Mouse (Mus musculus) olfactory bulb, adult 2 months (tissue): ENCODE results near the gene Svop. TPM values are rescaled to one million over a fixed set of nuclear protein-coding genes. Genes with fewer than 3 reads are reported as not detected.

Source experiments
- H3K27ac ChIP-seq: fragments of 200-500 bp; 2 replicates; pipeline ENCODE4 v1.5.1; 2012; ENCODE audit warnings: low read depth, low read length; ENCODE audit not compliant: insufficient read depth
- H3K4me1 ChIP-seq: fragments of 200-500 bp; 2 replicates; pipeline ENCODE4 v1.6.1; 2012; ENCODE audit warnings: low read length; ENCODE audit not compliant: control insufficient read depth, insufficient read depth
- H3K4me3 ChIP-seq: fragments of 200-500 bp; 2 replicates; pipeline ENCODE4 v1.5.1; 2012; ENCODE audit warnings: mild to moderate bottlenecking, low read depth, low read length, moderate library complexity; ENCODE audit not compliant: insufficient read depth
- CTCF ChIP-seq: fragments of 200-500 bp; IDR thresholded peaks from 2 replicates; pipeline ENCODE4 v1.5.1; 2012; ENCODE audit warnings: low read depth, mild to moderate bottlenecking, low read length, moderate library complexity; ENCODE audit not compliant: insufficient read depth
- POLR2A ChIP-seq: fragments of 200-500 bp; IDR thresholded peaks from 2 replicates; pipeline ENCODE4 v1.6.1; 2012; ENCODE audit warnings: mild to moderate bottlenecking, low read depth, low read length, moderate library complexity; ENCODE audit not compliant: insufficient read depth
- WGBS: fragments of 180-500 bp; shearing (Covaris S2); methylation state at CpG from one replicate; pipeline ENCODE4 v1.1.7; 2018; 5-methylcytosine and 5-hydroxymethylcytosine counted together
- polyA plus RNA-seq: library from polyadenylated mRNA; stranded (reverse); fragments of >200 nt; gene quantifications from 2 replicates; pipeline ENCODE4 v1.2.4, GENCODE M21; 2012; ENCODE audit warnings: low replicate concordance; ENCODE audit not compliant: missing spikeins, insufficient read depth, insufficient read length

Svop gene
- polyA plus RNA-seq, 1 experiment: not detected

GRCm38 (mm10) chr5:114061675-114062074 is 29.7 kb downstream of the Svop start:
- H3K4me1 ChIP-seq: 0 out of 2 replicates have a peak, but pooled peaks cover 3% of the 10 kb centered on the region
- WGBS: 48% methylated on average over 7 of the region's 7 CpGs
- TF ChIP-seq CTCF: no peak
- TF ChIP-seq POLR2A: no peak
- H3K27ac ChIP-seq: no peak overlapping the region
- no peak overlapping the region for H3K4me3 ChIP-seq

- WGBS: 78% methylated on average over 9 of the region's 9 CpGs
- TF ChIP-seq POLR2A (no peak), CTCF (no peak)
- Histone ChIP-seq H3K4me1 (peaks cover 6% of the 10 kb centered on the region), H3K27ac (no peak overlapping the region), H3K4me3 (no peak overlapping the region)
Measured at GRCm38 (mm10) chr5:114057129-114057731, 34.1 kb downstream of the Svop start.

DNA sequence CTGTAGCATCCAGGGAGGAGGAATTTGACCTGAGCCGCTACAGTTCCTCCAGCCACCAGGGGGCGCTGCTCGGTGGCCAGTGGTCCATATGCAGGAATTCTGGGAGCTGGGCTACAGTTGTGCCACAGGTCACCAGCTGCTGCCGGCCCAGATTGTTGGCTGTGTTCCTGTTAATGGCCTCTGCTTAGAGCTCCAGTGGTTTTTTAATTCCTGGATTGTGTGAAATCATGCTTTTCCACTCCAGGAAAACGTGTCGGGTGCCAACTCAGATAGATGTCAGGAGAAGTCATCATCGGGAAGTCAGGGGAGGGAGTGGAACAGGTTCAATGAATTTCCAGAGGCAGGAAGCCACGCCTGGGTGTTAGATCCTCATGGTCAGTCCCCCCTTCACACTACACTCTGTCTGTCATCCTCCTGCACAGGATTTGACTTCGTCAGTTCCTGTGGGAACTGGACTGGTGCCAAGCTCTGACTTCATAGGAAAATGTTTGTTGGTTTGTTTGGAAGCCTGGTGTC is 39.1 kb downstream of the Svop start:
- TF ChIP-seq CTCF (peak; percentile 91), POLR2A (no peak)
- 24% methylated on average over 9 of the region's 9 CpGs for WGBS
- no peak overlapping the region for H3K4me3 ChIP-seq
- no peak overlapping the region for H3K27ac ChIP-seq
- peaks cover 7% of the 10 kb centered on the region for H3K4me1 ChIP-seq

- 52% methylated on average over 12 of the region's 12 CpGs for WGBS
- peaks cover 7% of the 10 kb centered on the region for H3K4me1 ChIP-seq
- no peak for TF ChIP-seq POLR2A
- no peak for TF ChIP-seq CTCF
- H3K4me3 ChIP-seq: no peak overlapping the region
- H3K27ac ChIP-seq: no peak overlapping the region
Measured at GRCm38 (mm10) chr5:114048731-114049308, 42.5 kb downstream of the Svop start.

GRCm38 (mm10) chr5:114047182-114047581 is 44.2 kb downstream of the Svop start:
- no peak for TF ChIP-seq CTCF
- TF ChIP-seq POLR2A: no peak
- no peak overlapping the region for H3K4me3 ChIP-seq
- WGBS: 88% methylated on average over 5 of the region's 5 CpGs
- H3K27ac ChIP-seq: no peak overlapping the region
- H3K4me1 ChIP-seq: peaks cover under 1% of the 10 kb centered on the region

DNA sequence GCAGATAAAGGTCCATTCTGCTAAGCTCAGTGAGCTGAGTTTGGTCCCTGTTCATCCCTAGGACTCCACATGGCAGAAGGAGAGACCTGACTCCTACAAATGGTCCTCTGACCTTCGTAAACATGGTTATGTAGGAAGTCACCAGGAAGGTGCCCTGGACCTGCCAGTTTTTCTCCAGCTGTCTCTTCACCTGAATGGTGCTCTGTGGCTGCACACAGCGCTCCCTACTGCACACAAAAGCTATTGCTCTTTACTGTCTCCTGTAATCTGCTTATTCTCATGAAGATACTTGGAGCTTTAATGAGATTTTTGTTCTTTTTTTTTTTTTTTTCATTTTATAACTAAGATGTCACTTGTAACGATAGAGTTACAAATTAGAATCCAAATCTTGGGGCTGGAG is 44.8 kb downstream of the Svop start:
- 62% methylated on average over 3 of the region's 3 CpGs for WGBS
- TF ChIP-seq POLR2A: no peak
- no peak for TF ChIP-seq CTCF
- Histone ChIP-seq H3K4me1 (no peaks in the 10 kb centered on the region), H3K4me3 (no peak overlapping the region), H3K27ac (no peak overlapping the region)

- Histone ChIP-seq H3K4me3 (no peak overlapping the region), H3K27ac (no peak overlapping the region), H3K4me1 (no peaks in the 10 kb centered on the region)
- TF ChIP-seq POLR2A: no peak
- no peak for TF ChIP-seq CTCF
- 80% methylated on average over 3 of the region's 3 CpGs for WGBS
Measured at GRCm38 (mm10) chr5:114046151-114046550, 45.2 kb downstream of the Svop start.

- Histone ChIP-seq H3K4me3 (no peak overlapping the region), H3K4me1 (no peaks in the 10 kb centered on the region), H3K27ac (no peak overlapping the region)
- TF ChIP-seq CTCF (no peak), POLR2A (no peak)
- 76% methylated on average over 1 of the region's 1 CpGs for WGBS
Measured at GRCm38 (mm10) chr5:114045134-114045533, 46.2 kb downstream of the Svop start.

DNA sequence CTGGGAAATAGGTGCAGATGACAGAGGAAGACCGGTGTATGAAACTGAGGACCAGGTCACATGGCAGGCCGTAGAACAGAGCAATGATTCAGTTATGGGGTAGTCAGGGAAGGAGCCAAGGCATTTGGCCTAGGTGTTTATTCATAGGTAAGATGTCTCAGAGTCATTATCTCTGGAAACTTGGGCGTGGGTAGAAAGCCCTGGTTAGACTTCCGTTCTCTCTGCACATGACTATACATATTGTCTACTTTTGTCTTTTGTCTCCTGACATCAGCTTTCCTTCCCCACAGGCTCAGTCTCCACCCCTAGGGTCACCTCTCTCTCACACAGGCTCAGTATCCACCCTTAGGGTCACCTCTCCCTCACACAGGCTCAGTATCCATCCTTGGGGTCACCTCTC is 47.6 kb downstream of the Svop start:
- Histone ChIP-seq H3K4me1 (no peaks in the 10 kb centered on the region), H3K27ac (no peak overlapping the region), H3K4me3 (no peak overlapping the region)
- 77% methylated on average over 4 of the region's 4 CpGs for WGBS
- TF ChIP-seq POLR2A (no peak), CTCF (no peak)
